Mouse (Mus musculus) WW6 (cell line): Measurements from ENCODE around the gene Nfe2l2.
"Not testable (repeated sequence)": the region's sequence is repeated elsewhere in the genome, so short reads cannot be mapped to it uniquely, and the experiment has no call there.

Source experiments
- DNase-seq: peaks from one replicate; pipeline ENCODE4 v3.0.0-alpha.2; 2013; ENCODE audit warnings: low read depth, low spot score

Gene Nfe2l2

DNA sequence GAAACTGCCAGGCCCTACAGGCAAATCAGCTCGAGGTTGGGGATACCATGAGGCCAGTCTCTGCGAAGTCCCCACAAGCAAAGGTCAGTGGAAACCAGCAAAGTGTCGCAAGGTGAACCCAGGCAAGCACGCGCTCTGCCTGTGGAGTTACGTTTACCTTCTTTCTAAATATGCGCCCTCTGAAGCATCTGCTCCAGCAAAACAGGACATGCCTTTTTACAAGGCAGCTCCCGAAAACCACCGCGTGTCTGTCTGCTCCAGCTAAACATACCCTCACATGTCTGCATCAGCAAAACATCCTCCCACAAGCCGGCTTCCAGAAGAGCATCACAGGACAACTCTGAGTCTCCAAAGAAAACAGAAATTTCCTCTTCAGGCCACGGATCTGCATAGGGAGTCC lies 59.2 kb downstream of the Nfe2l2 start:
- no peak for DNase-seq

DNA sequence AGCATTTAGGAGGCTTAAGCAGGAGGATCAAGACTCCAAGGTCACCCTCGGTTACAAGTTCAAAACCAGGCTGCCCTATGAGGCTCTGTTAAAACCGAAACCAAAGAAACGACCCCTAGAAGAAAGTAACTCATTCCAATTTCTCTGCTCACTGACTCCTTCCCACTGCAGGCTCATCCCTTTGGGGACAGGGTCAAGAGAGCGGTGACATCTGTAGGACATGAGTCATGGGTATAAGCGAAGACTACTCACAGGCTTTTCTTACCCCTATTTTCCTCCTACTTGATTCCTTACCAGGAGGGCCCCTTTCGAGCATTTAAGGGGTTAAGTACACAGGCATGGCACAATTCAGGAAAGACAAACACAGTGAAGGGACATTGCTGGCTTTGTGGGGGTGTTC lies 60.5 kb downstream of the Nfe2l2 start:
- DNase-seq, result no peak

DNA sequence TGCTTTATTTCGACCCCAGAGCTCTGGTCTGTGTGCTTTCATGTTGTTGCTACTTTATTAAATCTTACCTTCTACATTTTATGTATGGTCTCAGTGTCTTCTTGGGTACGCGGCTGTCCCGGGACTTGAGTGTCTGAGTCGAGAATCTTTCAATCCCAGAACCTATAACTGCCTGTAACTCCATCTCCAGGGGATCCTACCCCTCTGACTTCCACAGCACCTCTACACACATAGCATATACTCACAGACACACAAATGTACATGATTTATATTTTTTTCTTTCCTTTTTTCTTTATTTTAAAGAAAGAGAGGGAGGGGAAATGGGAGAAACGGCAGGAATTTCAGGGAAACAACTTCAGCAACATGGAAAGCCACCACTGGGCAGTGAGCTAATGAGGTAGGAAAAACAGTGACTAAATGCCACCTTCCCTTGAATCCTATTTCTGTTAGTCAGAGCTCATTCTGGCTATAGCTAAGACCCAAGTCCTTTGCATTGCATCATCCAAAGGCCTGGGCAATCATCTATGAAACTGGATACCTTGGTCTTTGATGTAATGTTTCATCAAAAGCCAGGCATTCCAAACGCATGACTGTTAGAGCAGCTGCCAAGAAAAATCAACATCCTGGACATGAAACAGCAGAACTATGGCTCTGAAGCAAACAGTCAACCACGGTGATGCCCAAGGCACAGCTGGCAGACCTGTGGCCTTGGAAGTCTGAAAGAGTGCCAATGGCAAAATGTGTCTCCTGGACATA lies 61.5 kb downstream of the Nfe2l2 start:
- DNase-seq, result no peak

DNA sequence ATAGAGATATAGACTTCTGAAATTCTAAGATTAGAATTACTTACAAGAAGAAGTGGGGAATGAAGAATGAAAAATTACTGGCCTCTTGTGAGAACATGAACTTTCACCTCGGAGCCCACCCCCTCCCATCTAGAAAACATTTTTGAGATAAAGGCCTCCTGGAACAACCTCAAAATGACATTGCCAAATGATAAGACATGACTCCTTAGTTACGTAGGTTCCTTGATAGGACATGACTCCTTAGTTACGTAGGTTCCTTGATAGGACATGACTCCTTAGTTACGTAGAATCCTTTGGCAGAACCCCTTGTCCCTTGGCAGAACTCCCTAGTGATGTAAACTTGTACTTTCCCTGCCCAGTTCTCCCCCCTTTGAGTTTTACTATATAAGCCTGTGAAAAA lies 62.1 kb downstream of the Nfe2l2 start:
- not testable (repeated sequence) for DNase-seq

DNA sequence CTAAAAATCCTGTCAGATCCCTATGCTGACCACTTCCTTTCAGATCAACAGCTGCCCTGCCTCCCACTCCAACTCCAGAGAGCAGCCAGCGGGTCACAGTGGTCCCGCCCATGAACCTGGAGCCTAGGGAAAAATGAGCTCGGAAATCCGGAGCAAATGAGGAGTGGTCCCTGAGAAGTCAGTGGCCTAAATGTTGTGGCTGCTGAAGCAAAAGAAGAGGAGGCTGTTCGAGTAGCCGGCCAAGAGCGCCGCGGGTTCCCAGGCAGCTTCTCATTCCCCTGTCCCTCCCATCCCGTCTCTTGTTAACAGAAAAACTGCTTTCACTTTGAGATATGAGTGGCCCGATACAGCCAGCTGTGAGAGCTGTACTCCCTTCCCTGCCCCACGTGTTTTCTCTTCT lies 64.9 kb downstream of the Nfe2l2 start:
- DNase-seq, result not testable (repeated sequence)

DNA sequence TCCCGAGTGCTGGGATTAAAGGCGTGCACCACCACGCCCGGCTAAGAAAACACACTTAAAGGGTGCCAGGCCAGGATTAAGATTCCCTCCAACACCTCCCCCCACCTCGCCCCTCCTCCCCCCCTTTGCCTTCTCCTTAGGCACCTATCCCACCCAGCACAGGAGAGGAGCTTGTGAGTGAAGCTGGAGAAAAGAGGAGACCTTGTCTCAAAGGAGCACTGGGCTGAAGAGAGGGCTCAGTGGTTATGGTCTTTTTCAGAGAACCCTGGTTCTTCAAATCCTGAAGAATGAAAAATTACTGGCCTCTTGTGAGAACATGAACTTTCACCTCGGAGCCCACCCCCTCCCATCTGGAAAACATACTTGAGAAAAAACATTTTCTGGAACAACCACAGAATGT lies 66.6 kb downstream of the Nfe2l2 start:
- not testable (repeated sequence) for DNase-seq

DNA sequence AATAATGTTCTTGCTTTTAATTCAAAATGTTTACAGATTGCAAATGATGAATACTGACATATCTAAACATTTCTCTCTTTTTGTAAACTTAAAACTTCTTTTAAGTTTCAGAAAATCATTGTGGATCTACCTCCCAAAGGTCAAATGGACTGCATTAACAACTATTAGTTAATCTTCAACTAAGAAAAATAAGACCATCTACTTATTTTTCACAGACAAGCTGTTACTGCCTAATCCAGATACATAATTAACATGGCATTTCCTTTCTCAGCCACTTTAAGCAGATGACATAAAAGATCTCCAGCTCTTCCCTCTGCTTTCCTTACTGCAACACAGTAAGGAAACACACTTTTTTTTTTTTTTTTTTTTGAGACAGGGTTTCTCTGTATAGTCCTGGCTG lies 67.1 kb downstream of the Nfe2l2 start:
- DNase-seq, result no peak

DNA sequence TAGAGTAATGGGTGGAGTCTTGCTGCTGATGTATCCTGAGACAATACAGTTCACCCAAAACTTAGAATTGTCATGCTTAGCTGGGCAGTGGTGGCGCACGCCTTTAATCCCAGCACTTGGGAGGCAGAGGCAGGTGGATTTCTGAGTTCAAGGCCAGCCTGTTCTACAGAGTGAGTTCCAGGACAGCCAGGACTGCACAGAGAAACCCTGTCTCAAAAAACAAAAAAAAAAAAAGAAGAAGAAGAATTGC lies 67.5 kb downstream of the Nfe2l2 start:
- DNase-seq, result not testable (repeated sequence)

DNA sequence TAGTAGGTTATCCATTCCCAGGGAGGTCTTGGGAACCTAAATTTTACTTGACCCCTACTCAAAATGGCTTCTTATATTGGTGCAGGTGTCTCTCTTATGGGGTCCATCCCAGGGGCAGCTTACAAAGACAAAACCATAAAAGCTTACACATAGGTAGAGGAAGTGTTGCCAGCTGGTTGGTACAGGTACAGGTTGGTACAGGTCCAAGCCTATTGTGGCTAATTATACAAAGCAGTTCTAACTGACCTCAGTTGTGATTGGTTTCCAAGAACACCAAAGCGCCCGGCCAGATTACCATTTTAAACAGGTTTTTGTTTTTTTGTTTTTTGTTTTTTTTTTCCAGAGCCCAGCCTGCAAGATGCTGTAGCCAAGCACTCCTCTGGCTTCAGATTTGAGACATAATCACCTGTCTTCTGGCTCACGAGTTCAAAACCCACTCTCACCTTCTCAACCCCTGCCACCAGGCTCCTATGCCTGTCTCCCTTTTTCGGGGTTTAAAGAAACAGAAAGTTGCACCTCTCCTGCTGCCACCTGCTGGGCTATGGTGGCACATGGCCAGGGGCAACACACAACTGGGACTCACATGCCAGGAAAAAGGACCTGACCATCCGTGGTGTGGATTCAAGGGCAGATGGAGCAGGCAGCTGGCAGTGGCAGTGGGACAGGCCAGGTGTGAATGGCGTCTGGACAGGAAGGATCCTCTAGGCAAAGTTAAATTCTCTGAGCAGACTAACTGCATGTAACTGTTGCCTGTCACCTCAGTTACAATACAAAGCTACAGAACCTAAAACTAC lies 68.0 kb downstream of the Nfe2l2 start:
- DNase-seq, result no peak

DNA sequence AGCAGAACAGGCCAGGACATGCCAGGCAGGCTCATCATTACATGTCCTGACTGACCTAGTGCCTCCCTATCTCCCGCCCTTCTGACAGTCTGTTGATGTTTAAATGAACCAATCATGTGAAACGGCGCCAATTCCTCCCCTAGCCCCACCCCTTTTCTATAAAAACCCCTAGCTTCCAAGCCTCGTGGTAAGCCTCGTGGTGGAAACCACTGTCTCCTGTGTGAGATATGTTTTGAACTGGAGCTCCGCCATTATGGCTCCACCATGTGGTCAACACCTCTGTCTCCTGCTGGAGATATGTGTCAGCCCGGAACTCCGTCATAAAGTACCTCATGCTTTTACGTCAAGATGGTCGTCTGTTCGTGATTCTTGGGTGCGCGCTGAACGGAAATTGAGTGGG lies 70.0 kb downstream of the Nfe2l2 start:
- not testable (repeated sequence) for DNase-seq

DNA sequence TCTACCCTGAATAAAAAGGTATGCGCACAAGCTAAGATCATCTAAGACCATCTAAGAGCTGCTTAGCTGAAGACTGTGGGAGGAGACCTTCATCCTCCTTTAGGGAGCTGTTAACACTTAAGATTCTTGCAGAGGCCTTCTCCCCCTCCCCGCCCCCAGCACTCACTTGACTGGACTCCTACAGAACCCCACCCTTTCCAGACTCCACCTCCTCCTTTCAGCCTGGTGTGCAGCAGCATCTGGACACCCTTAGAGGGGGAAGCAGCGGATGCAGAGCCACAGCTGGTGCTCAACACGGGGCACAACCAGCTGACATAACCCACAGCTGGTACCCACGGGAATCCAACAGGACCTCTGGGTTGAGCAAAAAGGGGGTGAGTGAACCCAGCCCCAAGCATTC lies 70.7 kb downstream of the Nfe2l2 start:
- peak; percentile 84 for DNase-seq

DNA sequence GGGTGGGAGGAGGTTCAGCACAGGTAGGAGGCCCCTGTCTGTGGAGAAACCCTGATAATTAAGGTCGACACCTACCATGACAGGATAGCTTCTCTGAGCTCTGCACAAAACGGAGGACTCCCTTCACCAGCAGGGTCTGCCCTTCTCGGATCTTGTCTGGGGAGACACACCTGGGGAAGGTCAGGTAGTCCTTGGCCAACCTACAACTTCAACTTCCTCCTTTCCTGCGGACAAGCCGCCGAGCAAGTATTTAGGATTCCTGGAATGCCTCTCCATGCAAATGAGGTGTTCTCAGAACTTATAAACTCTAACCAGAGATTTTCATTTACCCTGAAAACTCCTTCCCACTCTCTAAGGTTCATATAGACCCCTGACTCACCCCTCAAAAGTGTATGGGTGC lies 71.1 kb downstream of the Nfe2l2 start:
- DNase-seq, result no peak

DNA sequence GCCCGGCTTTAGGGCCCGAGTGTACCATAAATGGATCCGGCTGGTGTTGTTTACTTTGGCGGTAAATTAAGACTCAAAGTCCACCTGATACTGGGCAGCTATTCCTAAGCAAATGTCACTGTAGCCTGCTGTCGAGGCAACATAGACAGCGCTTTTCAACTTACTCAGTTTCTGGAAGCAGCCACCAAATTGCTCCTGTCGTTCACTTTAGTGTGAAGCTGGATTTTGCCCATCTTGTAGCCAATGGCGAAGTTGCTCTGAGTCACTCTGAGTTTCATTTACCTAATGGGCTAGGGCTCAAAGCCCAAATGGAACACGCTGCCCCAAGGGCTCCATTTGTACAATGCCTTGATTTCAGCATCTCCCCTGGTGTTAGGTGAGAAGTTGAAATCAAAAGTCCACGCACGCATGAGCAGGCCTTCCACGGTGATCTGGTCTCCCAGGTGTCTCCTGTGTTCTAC lies 71.7 kb downstream of the Nfe2l2 start:
- no peak for DNase-seq

DNA sequence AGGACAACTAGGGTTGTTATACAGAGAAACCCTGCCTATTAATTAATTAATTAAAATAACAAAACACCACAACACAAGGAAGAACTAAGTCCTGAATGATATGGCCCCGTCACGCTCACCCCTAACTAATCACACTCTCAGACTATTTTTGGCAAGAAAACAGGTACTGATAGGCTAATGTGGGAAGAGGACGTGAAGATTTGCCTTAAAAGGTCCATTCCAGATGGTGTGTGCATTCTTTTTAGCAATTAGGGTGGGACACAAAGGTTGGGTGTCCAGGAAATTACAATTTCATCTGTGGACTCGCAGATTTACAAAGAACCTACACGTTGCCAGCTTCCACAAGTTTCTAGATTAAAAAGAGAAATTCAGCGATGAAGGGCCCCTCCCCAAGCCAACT lies 72.4 kb downstream of the Nfe2l2 start:
- DNase-seq, result no peak

DNA sequence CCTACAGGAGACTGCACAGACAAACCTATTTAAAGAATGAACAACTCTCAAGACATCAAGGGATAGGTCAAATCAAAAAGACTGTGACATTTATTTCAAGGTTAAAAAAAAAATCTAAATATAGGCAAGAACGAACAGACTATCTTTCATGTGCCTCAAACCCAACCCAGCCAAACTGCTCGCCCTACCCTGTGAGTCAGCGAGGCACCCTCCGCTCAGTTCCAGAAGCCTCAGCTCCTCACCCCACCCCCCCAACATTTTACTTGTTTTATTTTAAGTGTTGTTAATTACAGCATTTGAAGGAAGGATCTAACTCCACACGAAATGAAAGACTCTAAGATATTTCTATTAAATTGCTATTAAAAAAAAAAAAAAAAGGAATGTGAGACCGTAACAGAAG lies 73.0 kb downstream of the Nfe2l2 start:
- DNase-seq, result no peak

DNA sequence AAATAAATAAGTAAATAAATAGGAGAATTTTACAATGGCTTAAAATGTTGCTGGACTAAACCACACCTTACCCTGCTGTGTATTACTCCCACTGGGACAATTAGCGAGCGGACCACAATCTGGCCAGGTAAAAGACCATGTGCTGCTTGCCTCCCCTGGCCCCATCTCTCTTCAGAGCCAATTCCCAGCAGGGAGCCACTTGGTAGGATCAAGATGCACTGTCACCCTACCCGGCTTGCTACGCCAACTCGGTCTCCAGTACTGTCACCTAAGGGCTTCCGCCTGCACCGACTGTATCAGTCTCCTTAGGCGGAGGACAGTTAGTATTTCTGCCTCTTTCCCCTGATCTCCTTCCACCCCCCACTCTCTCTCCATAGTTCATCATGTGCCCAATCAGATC lies 76.0 kb downstream of the Nfe2l2 start:
- DNase-seq, result no peak

DNA sequence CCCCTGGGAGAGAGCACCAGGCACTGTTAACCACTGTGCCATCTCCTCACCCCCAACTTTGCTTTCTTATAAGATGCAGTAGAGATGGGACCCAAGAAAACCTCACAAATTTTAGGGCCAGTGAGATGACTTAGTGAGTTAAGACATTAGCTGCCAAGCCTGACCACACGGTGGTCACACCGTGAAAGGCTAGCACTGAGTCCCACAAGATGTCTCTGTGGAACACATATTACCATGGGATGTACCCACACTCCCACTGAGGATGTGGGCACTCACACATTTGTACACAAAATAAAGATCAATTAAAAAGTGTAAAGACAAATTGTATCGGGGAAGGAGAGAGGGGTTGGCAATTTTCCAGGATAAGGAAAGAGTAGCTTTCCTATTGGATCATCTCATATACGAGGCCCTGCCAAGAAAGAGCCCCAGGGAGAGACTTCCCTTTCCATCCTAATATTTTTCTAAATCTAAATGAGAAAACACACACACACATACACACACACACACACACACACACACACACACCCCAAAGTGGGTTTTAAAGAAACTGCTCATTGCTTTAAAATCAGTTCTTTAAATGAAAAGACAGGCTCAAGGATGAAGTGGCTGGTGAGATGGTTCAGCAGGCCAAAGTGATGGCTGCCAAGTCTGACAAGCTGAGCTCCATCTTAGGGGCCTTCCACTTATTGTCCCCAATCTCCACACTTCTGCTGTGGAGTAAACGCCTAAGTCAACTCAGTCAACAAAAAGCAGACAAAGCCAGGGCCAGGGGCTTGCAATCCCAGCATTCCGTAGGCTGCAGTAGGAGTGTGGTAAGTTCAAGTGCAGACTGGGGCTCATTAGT lies 77.6 kb downstream of the Nfe2l2 start:
- DNase-seq, result no peak
